Mouse (Mus musculus): ENCODE measurements at regions not wholly inside any gene's neighbourhood (a gene's known extent, or its start where the extent isn't known, plus 50 kb on each side); places are given as distances from the start of the nearest gene placed in this dataset.

DNA sequence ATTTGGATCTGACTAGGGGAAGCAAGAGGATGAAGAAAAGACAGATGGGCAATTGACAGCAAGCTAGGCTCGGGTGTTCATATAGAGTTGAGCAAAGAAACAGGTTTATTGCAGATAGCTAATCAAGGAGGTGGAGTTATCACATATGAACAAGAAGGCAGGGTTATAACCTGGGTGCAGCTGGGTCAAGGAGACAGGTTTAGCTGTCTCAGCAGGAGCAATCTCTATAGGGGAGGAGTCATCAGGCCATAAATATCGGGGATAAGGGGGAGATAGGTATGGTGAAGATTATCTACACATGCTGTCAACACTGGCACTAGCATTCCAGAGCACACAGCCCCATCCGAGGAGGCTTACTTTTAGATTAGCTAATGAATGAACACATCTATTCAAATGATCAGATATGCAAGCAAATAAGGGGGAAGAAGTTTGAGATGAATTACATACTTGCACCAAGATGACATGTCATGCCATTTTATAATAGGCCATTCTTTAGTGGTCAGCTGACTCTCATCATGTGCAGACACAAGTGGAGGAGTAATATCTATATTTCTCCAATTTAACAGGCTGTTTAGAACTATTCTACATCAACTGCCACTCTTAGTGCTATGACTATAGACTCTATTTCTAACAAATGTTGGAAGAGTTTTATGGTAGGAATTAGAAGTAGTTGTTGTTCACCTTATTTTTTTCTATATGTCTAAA, 76.9 kb downstream of the Lhx9 start:
- no peak for ATAC-seq (replicated peaks; ENCODE audit: poor library complexity)

DNA sequence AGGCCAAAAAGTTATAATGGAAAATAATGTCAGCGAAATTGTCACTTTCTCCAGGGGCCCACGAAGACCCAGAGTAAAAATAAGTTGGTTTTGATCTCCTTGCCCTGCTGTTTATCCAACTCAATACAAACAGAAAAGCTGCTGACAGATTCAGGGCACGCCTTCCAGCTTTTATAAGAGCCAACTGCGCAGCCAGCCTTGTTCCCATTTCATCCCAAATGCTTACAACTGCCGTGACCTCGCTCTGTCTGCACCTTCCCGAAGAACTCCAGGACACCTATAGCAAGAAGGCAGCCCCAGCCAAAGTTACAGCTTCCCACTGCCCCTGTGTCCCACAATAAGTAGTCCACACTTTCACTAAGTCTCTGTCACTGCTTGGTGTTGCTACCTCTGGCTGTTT, 85.5 kb downstream of the Lhx9 start:
- no peak for ATAC-seq (replicated peaks; ENCODE audit: poor library complexity)

DNA sequence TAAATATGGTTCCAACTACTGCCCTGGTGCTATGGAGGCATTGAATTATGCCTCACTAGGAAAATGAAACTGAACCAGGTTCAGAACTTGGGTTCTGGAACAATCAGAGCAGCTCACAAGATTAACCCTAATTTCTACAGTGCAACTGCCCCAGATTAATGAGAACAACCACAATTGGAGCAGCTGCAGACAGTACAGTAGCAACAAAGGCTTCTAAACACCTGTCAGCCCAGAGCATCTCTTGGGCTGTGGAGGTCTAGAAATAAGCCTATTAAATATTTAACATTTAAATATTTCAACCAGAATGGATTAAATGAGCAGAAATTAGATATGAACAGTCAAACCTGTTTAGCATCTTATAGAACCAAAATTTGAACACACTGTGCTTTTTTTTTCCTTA, 90.6 kb downstream of the Lhx9 start:
- ATAC-seq (replicated peaks; ENCODE audit: poor library complexity), result no peak

DNA sequence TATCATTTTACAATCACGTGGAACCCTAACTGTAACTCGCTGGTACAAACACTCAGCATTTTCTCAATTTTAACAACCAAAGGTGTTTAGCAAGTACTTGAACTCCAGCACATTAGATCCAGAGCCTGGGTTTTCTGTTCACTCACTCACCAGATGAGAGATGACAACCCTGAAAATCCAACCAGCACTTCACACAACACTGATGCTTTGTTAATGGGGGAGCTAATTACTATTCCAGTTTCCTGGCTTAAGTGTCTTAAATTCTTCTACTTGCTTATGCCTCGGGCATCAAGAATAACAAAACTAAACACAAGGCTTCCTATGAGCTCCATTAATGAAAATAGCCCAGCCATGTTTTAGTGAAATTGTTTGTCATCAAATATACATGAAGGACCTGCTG, 113.4 kb upstream of the Nek7 start:
- ATAC-seq (replicated peaks; ENCODE audit: poor library complexity), result no peak

DNA sequence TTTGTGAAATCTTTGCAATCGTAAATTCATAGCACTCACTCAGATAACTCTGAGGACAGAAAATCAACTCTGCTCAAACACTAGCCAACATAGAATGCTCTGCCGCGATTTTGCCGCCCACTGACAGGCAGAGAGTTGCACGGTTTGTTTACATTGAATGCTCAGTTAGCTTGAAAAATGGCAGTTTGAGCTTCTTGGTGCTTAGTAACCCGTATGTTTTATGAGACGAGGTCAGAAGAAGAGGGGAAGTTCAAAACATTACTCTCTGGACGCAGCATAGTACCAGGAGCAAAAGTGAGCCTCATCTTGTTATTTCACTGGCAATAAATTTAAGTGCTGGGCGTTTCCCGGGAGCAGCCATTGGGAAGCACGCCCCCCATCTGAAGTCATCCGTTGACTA, 111.1 kb upstream of the Nek7 start:
- ATAC-seq (replicated peaks; ENCODE audit: poor library complexity), result no peak

DNA sequence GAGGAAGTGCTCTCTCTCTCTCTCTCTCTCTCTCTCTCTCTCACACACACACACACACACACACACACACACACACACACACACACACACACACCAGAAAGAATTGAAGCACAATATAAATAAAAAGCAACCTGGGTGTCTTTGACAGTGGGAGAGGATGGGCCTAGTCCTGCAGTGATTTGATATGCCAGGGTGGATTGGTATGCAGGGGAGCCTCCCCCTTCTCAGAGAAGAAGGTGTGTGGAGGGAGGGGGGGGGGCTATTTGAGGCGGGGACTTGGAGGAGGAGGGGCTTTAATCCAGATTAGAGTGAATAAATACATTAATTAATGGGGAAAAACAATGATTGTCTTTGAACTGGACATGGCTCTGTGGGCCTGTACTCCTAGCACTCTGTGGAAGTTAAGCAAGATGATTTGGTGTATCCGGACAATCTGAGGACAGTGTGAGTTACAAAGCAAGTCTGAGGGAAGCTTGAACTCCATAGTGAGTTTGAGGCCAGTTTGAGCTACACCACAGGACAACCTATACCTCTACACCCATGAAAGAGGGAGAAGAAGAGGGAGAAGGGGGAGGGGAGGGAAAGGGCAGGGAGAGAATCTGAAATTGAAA, 109.3 kb upstream of the Nek7 start:
- ATAC-seq (replicated peaks; ENCODE audit: poor library complexity), result no peak

DNA sequence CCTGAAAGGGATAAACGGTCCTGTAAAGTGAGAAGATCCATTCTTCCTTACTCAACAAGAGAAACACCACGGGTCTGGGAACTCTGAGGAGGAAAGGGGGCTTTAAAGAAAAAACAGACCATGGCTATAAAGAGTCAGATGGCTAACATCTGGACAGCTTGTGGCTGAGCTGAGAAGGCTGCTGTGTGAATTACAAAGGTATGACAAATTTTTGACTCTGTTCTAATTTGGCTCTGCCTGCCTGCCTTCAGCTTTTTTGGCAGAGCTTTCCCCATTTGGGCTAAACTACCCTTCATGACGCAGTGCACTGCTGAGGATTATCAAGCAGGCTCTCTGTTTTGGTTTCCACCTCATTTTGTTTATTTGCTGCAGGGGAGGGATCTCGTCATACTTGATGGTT, 100.8 kb upstream of the Nek7 start:
- no peak for ATAC-seq (replicated peaks; ENCODE audit: poor library complexity)

DNA sequence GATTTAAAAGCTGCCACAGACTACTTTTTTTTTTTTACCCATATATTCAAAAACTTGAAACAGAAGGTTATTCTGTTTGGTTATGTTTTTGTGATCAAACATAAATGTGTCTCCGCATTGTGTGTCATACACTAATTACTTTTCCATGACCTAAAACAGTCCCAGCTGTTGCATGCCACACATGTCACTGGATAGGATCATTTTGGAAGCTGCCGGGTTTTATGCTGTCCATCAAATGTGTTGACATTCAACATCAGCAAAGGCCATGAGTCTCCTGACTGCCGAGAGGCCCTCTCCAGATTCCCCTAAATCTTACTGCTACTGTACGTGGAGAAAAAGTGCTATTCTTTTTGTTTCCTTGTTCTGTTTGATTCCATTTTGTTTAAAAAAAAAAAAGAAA, 99.4 kb upstream of the Nek7 start:
- ATAC-seq (replicated peaks; ENCODE audit: poor library complexity), result no peak

DNA sequence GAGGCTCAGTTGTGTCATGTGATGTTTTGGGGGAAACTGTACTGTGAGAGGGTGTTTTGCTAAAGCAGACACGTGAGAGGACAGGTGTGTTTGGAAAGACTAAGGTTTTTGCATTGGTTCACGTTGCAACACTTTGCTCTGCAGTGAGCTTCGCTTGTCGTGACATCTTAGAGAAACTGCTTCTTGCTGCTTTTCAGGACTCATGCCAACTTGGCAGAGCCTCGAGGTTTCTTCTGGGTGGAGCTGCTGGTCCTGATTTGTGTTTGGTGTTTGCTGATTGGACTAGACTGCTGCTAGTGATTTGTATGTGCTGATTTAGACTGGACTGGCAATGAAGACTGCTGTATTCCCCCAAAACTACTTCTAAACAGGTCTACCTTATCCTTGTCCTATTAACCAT, 97.0 kb upstream of the Nek7 start:
- ATAC-seq (replicated peaks; ENCODE audit: poor library complexity), result no peak

DNA sequence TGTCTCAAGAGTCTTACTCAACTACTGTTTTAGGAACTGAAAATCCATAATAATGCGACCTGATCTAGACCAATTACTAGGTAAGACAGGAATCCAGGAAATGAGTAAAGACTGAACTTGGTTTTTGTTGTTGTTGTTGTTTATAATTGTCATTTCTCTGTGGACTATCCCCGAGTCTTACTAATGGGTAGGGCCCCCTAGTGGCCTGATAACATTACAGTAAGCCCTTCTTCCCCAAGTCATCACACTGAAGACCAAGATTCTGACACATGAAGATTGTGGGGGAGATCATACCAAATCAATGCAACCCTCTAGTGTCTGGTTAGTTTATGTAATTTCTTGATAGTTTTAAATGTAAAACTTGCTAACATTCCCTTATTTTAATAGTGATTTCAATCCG, 95.2 kb upstream of the Nek7 start:
- ATAC-seq (replicated peaks; ENCODE audit: poor library complexity), result peak; percentile 55; the same call in 1 of the 2 replicates

DNA sequence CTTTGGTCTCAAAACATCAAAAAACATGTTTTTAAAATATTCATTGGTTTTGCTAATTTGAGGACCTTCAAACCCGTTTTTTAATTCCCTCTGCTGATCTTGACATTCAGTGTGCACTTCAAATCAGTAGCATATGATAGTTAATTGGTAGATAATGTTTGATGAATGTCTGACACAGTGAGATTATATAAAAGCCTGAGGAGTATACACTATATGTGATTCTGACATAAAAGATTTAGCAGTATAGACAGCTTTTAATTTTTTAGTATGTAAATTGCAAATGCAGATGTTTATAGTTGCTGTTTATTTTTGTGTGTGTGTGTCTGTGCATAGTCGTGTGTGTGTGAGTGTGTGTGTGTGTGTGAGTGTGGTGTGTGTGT, 89.3 kb upstream of the Nek7 start:
- ATAC-seq (replicated peaks; ENCODE audit: poor library complexity), result no peak

DNA sequence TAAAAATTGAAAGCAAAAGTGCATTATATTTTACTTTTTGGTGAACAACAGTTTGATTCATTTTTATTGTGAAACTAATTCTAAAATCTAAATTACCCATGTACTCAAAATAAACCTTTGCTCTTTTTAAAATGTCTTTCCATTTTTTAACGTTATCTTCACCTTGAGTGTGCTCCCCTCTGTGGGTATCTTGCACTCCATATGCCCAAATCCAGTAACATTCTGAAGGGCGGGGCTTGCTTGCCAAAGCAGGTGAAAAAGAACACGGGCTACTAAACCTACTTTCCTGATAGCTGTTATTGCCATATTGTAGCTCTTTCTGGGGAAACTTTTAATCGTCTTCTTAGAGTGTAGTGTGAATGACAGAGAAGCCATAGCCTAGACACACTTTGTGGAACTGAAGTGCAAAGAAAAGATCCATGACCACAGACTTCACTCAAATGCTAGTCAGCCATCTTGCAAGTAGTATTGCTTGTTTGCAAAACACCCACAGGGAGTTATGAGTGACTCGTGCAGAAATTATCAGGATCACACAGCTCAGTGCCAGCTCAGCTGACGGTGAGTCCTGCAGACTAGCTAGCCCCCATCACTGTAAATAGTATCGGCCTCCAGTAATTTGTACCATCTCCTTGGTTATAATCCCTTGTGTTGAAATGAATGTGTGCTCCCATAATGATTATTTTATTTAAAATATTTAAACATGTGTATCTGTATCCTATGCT, 88.7 kb upstream of the Nek7 start:
- ATAC-seq (replicated peaks; ENCODE audit: poor library complexity), result no peak

DNA sequence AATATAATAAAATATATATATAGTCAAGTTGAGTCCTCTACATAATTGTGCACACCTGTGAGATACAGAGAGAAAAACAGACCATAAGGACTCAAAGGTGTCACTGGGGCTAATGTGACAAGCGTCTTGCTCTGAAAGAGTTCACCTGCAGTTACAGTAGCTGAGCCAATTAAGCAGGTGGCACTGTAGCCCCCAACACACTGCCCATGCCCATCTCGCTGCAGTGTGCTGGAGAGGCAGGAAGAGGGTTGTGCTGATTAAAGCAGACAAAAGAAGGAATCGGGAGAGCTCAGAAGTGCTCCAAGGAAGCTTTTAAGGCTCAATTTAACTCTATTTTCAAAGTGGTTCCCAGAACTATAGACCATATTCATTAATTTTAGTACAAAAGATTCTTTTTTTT, 88.0 kb upstream of the Nek7 start:
- no peak for ATAC-seq (replicated peaks; ENCODE audit: poor library complexity)

DNA sequence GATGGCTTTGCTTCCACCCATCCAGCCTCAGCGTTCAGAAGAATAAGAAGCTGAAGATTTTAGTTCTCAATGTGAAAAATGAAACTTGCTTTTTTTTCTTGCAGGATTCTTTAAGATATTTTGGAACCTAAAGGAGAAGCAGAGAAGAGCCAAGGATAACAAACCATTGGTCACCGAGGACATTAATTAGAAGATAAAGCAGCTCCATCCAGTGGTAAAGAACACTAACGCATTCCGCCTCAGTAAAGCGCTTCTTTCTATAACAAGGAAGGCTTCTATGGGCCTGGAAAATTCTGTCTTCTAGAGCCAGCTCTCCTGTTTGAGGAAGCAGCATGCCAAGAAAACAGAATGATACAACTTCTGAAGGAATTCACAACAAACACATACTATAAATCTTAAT, 83.3 kb upstream of the Nek7 start:
- no peak for ATAC-seq (replicated peaks; ENCODE audit: poor library complexity)

DNA sequence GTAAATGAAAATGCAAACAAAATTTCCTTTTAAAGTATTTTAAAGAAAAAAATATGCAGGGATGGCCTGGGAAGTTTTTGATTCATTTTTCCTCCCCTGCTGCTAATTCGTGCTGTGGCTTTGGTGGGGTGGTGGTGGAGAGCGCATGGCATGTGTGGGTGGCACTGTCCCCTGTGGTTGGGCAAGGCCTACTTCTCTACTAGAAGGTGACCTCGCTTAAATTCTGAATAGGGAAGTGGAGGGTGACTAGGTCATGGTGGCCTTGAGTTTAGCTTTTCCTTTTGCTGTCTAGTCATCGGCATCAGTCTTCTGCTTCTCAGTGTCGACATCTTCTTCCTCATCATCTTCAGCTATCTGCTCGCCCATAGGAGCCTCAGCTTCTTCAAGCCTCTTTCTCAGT, 69.3 kb upstream of the Nek7 start:
- ATAC-seq (replicated peaks; ENCODE audit: poor library complexity), result peak; percentile 86

DNA sequence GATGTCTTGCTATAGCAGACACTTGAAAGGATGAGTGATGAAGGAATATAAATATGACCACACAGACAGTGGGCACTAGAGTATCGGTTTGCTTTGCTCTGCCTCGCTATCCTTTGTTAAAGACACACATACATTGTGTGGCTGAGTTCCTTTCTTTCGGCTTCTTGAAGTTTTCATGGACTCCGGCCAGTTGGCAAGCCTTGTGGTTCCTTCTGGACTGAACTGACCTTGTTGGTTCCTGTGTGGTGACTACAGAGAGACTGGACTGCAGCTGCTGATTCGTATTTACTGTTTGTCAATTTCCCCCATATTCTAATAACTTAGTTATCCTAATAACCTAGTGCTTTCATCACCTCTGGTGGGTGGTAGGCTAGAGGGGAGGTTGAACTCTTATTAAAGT, 66.8 kb upstream of the Nek7 start:
- ATAC-seq (replicated peaks; ENCODE audit: poor library complexity), result no peak

DNA sequence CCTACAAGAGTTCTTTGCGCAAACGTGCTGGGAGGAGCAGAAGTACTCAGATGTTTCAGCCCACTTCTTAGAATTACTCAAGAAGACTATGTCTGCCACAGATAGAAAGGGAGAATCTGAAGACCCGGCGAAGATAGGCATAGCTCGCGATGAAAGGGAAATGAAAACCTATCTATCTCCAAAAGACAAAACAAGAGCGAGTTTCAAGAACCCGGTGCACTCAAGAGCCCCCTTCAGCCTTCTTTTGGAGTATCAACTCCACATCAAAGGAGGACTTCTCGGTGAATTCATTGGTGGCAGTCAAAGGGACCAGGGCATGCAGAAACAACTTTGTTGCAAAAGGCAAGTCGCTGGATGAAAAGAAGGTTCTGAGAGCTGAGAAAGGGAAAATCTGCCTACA, 63.8 kb upstream of the Nek7 start:
- peak; percentile 44 for ATAC-seq (replicated peaks; ENCODE audit: poor library complexity)

DNA sequence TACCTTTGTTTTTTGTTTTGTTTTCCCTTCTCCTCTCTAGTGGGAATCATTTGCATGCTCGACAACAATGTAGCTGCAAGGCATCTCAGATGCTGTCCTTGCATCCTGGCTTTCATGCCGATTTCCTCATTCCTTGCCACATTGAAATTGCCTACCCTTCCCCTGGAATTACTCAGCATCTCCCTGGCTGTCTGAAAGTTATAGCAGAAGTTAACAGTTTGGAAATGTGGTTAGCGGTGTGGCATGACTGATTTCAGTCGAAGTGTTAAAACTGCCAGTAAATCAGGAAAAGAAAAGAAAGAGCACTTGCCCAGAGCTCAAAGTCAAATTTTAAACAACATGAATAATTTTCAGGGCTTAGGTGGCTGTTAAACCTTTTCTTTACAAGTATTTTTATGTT, 62.0 kb upstream of the Nek7 start:
- peak; percentile 81 for ATAC-seq (replicated peaks; ENCODE audit: poor library complexity)

DNA sequence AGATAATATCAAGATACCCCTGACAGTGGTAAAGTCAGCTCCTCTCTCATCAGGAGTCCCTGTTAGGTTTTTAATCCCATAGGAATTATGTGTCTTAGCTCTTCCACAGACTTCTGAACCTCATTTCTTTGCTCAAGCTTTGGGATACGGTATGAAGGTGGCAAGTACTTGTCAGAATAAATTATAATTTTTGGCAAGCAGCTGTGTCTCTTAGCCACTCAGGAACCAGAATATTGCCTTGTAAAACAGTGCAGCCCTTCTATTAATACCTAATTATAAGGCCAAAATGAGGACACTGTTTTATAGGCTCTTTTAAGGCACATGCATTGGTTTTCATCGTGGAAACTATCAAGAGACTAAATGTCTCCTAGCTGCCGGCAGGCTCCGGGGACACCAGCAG, 54.3 kb upstream of the Nek7 start:
- ATAC-seq (replicated peaks; ENCODE audit: poor library complexity), result no peak

Data from megakaryocyte progenitor cell, adult 5-6 weeks (primary cell).